Mouse (Mus musculus) CD4-positive, CD25-positive, alpha-beta regulatory T cell, adult 4 months (primary cell): Measurements from ENCODE around the gene Uhmk1. TPM values are rescaled to one million over a fixed set of nuclear protein-coding genes. Genes with fewer than 3 reads are reported as not detected.
"Not testable (repeated sequence)": the region's sequence is repeated elsewhere in the genome, so short reads cannot be mapped to it uniquely, and the experiment has no call there.

ENCODE experiments used
- ATAC-seq: one replicate; pipeline ENCODE4 v1.8.0; 2017
- polyA plus RNA-seq, 2 experiments: library from polyadenylated mRNA; unstranded; fragments of 100-300 nt; shearing (Covaris generic); gene quantifications; one replicate each; pipeline ENCODE4 v1.2.1; 2017

The Uhmk1 gene
- polyA plus RNA-seq: 10 to 100 TPM in 1 of 2 experiments, 1 to 10 TPM in 1; 10.0 to 12.1 TPM

- peak; percentile 92 for ATAC-seq
Observed at GRCm38 (mm10) chr1:170214757-170215522, at the start of gene Uhmk1. TSS of gene Uhmk1 (minus strand) at chr1:170215397.

GRCm38 (mm10) chr1:170255560-170255910, 40.3 kb upstream of the Uhmk1 start:
- ATAC-seq: peak; percentile 99

- ATAC-seq: peak; percentile 38
Observed at GRCm38 (mm10) chr1:170254893-170255559, 39.8 kb upstream of the Uhmk1 start.

- no peak for ATAC-seq
Observed at GRCm38 (mm10) chr1:170245016-170245415, 29.8 kb upstream of the Uhmk1 start.

GRCm38 (mm10) chr1:170232688-170233087, 17.5 kb upstream of the Uhmk1 start, which contains the start of gene Sh2d1b2:
TSS of gene Sh2d1b2 (plus strand) at chr1:170232749.
- not testable (repeated sequence) for ATAC-seq

GRCm38 (mm10) chr1:170223276-170223675, 8.1 kb upstream of the Uhmk1 start:
- no peak for ATAC-seq

- ATAC-seq: no peak
Observed at GRCm38 (mm10) chr1:170220351-170220750, 5.2 kb upstream of the Uhmk1 start.

GRCm38 (mm10) chr1:170218091-170218884, 3.1 kb upstream of the Uhmk1 start:
- peak; percentile 65 for ATAC-seq

- ATAC-seq: no peak
Observed at GRCm38 (mm10) chr1:170215590-170215989, 393 bp upstream of the Uhmk1 start.

GRCm38 (mm10) chr1:170214383-170214756, 827 bp downstream of the Uhmk1 start:
- ATAC-seq: peak; percentile 6

GRCm38 (mm10) chr1:170213181-170213879, 1.9 kb downstream of the Uhmk1 start:
- no peak for ATAC-seq

GRCm38 (mm10) chr1:170206395-170206794, 8.8 kb downstream of the Uhmk1 start:
- no peak for ATAC-seq

GRCm38 (mm10) chr1:170200379-170200778, 14.8 kb downstream of the Uhmk1 start:
- peak; percentile 47 for ATAC-seq

GRCm38 (mm10) chr1:170196211-170196610, 19.0 kb downstream of the Uhmk1 start:
- ATAC-seq: no peak

GRCm38 (mm10) chr1:170191925-170192324, 23.3 kb downstream of the Uhmk1 start:
- ATAC-seq: no peak

- ATAC-seq: no peak
Observed at GRCm38 (mm10) chr1:170190225-170190624, 25.0 kb downstream of the Uhmk1 start.

- ATAC-seq: no peak
Observed at GRCm38 (mm10) chr1:170188601-170189000, 26.6 kb downstream of the Uhmk1 start.

- ATAC-seq: no peak
Observed at GRCm38 (mm10) chr1:170186531-170186930, 28.7 kb downstream of the Uhmk1 start.

- no peak for ATAC-seq
Observed at GRCm38 (mm10) chr1:170185137-170185536, 30.1 kb downstream of the Uhmk1 start.

GRCm38 (mm10) chr1:170182706-170183105, 32.5 kb downstream of the Uhmk1 start:
- no peak for ATAC-seq

GRCm38 (mm10) chr1:170176661-170177239, 38.4 kb downstream of the Uhmk1 start:
- ATAC-seq: no peak

GRCm38 (mm10) chr1:170175848-170176247, 39.3 kb downstream of the Uhmk1 start:
- ATAC-seq: no peak
